Mouse (Mus musculus): ENCODE measurements around the gene Hspa12b.

Hspa12b gene

GRCm38 (mm10) chr2:131118968-131119574, 8.0 kb upstream of the Hspa12b start:
- no peaks in the 10 kb centered on the region for H3K27me3 ChIP-seq (ENCODE audit: control insufficient read depth, insufficient read depth, low read length, poor library complexity, severe bottlenecking)
- no peak for DNase-seq (ENCODE audit: low read depth, low spot score)
- H3K36me3 ChIP-seq (ENCODE audit: control insufficient read depth, insufficient read depth, low read length, poor library complexity, severe bottlenecking) = no peaks in the 10 kb centered on the region

- no peaks in the 10 kb centered on the region for H3K27me3 ChIP-seq (ENCODE audit: control insufficient read depth, insufficient read depth, low read length, poor library complexity, severe bottlenecking)
- H3K36me3 ChIP-seq (ENCODE audit: control insufficient read depth, insufficient read depth, low read length, poor library complexity, severe bottlenecking) = no peaks in the 10 kb centered on the region
- DNase-seq (ENCODE audit: low read depth, low spot score) = no peak
Measured at GRCm38 (mm10) chr2:131124166-131124565, 2.9 kb upstream of the Hspa12b start.

- Histone ChIP-seq H3K36me3 (ENCODE audit: control insufficient read depth, insufficient read depth, low read length, poor library complexity, severe bottlenecking) (no peaks in the 10 kb centered on the region), H3K27me3 (ENCODE audit: control insufficient read depth, insufficient read depth, low read length, poor library complexity, severe bottlenecking) (no peaks in the 10 kb centered on the region)
- DNase-seq (ENCODE audit: low read depth, low spot score) = no peak
Measured at GRCm38 (mm10) chr2:131125157-131125963, 1.7 kb upstream of the Hspa12b start.

GRCm38 (mm10) chr2:131125964-131126815, 890 bp upstream of the Hspa12b start:
- DNase-seq (ENCODE audit: low read depth, low spot score) = no peak
- no peaks in the 10 kb centered on the region for H3K36me3 ChIP-seq (ENCODE audit: control insufficient read depth, insufficient read depth, low read length, poor library complexity, severe bottlenecking)

GRCm38 (mm10) chr2:131128211-131128610, 1.1 kb downstream of the Hspa12b start:
- DNase-seq (ENCODE audit: low read depth, low spot score) = no peak
- H3K27me3 ChIP-seq (ENCODE audit: control insufficient read depth, insufficient read depth, low read length, poor library complexity, severe bottlenecking) = no peaks in the 10 kb centered on the region
- no peaks in the 10 kb centered on the region for H3K36me3 ChIP-seq (ENCODE audit: control insufficient read depth, insufficient read depth, low read length, poor library complexity, severe bottlenecking)

More at GRCm38 (mm10) chr2:131125964-131126815, 890 bp upstream of the Hspa12b start:
- no peaks in the 10 kb centered on the region for H3K27me3 ChIP-seq (ENCODE audit: control insufficient read depth, insufficient read depth, low read length, poor library complexity, severe bottlenecking)

GRCm38 (mm10) chr2:131128636-131129157, 1.6 kb downstream of the Hspa12b start:
- DNase-seq (ENCODE audit: low read depth, low spot score) = no peak
- Histone ChIP-seq H3K36me3 (ENCODE audit: control insufficient read depth, insufficient read depth, low read length, poor library complexity, severe bottlenecking) (no peaks in the 10 kb centered on the region), H3K27me3 (ENCODE audit: control insufficient read depth, insufficient read depth, low read length, poor library complexity, severe bottlenecking) (no peaks in the 10 kb centered on the region)

- H3K27me3 ChIP-seq (ENCODE audit: control insufficient read depth, insufficient read depth, low read length, poor library complexity, severe bottlenecking) = no peaks in the 10 kb centered on the region
- H3K36me3 ChIP-seq (ENCODE audit: control insufficient read depth, insufficient read depth, low read length, poor library complexity, severe bottlenecking) = no peaks in the 10 kb centered on the region
- no peak for DNase-seq (ENCODE audit: low read depth, low spot score)
Measured at GRCm38 (mm10) chr2:131129836-131130235, 2.8 kb downstream of the Hspa12b start.

- no peaks in the 10 kb centered on the region for H3K27me3 ChIP-seq (ENCODE audit: control insufficient read depth, insufficient read depth, low read length, poor library complexity, severe bottlenecking)
- no peaks in the 10 kb centered on the region for H3K36me3 ChIP-seq (ENCODE audit: control insufficient read depth, insufficient read depth, low read length, poor library complexity, severe bottlenecking)
- DNase-seq (ENCODE audit: low read depth, low spot score) = no peak
Measured at GRCm38 (mm10) chr2:131130849-131131248, 3.8 kb downstream of the Hspa12b start.

- Histone ChIP-seq H3K36me3 (ENCODE audit: control insufficient read depth, insufficient read depth, low read length, poor library complexity, severe bottlenecking) (no peaks in the 10 kb centered on the region), H3K27me3 (ENCODE audit: control insufficient read depth, insufficient read depth, low read length, poor library complexity, severe bottlenecking) (no peaks in the 10 kb centered on the region)
- no peak for DNase-seq (ENCODE audit: low read depth, low spot score)
Measured at GRCm38 (mm10) chr2:131132111-131132888, 5.2 kb downstream of the Hspa12b start.

- H3K27me3 ChIP-seq (ENCODE audit: control insufficient read depth, insufficient read depth, low read length, poor library complexity, severe bottlenecking) = no peaks in the 10 kb centered on the region
- DNase-seq (ENCODE audit: low read depth, low spot score) = no peak
- no peaks in the 10 kb centered on the region for H3K36me3 ChIP-seq (ENCODE audit: control insufficient read depth, insufficient read depth, low read length, poor library complexity, severe bottlenecking)
Measured at GRCm38 (mm10) chr2:131132930-131133547, 6.0 kb downstream of the Hspa12b start, which contains the start of gene Gm11037. Gene Gm11037 (plus strand): TSS chr2:131133497.

- Histone ChIP-seq H3K27me3 (ENCODE audit: control insufficient read depth, insufficient read depth, low read length, poor library complexity, severe bottlenecking) (no peaks in the 10 kb centered on the region), H3K36me3 (ENCODE audit: control insufficient read depth, insufficient read depth, low read length, poor library complexity, severe bottlenecking) (no peaks in the 10 kb centered on the region)
- no peak for DNase-seq (ENCODE audit: low read depth, low spot score)
Measured at GRCm38 (mm10) chr2:131134381-131134780, 7.3 kb downstream of the Hspa12b start.

GRCm38 (mm10) chr2:131134826-131135400, 7.8 kb downstream of the Hspa12b start:
- H3K36me3 ChIP-seq (ENCODE audit: control insufficient read depth, insufficient read depth, low read length, poor library complexity, severe bottlenecking) = no peaks in the 10 kb centered on the region
- no peaks in the 10 kb centered on the region for H3K27me3 ChIP-seq (ENCODE audit: control insufficient read depth, insufficient read depth, low read length, poor library complexity, severe bottlenecking)
- DNase-seq (ENCODE audit: low read depth, low spot score) = no peak

- Histone ChIP-seq H3K36me3 (ENCODE audit: control insufficient read depth, insufficient read depth, low read length, poor library complexity, severe bottlenecking) (no peaks in the 10 kb centered on the region), H3K27me3 (ENCODE audit: control insufficient read depth, insufficient read depth, low read length, poor library complexity, severe bottlenecking) (no peaks in the 10 kb centered on the region)
- DNase-seq (ENCODE audit: low read depth, low spot score) = no peak
Measured at GRCm38 (mm10) chr2:131135521-131136139, 8.6 kb downstream of the Hspa12b start.

Data from splenic B cell, adult 2 months (primary cell).